Mouse (Mus musculus) neural tube, embryonic 15.5 days (tissue): ENCODE data around the gene Zcchc14. TPM values are rescaled to one million over a fixed set of nuclear protein-coding genes. Genes with fewer than 3 reads are reported as not detected.
A peak's percentile ranks its signal among the peaks of the same experiment; 100 is the strongest.
"Not testable (repeated sequence)": the region's sequence is repeated elsewhere in the genome, so short reads cannot be mapped to it uniquely, and the experiment has no call there.

Source experiments
- ATAC-seq: fragments of 200-750 bp; cut with Nextera tagmentation; 2 replicates; pipeline ENCODE4 v1.8.0; 2017; ENCODE audit warnings: mild to moderate bottlenecking, moderate TSS enrichment, moderate library complexity; ENCODE audit not compliant: low FRiP score
- H3K27ac ChIP-seq: fragments of 300-500 bp; sonication (generic); replicated peaks from 2 replicates; pipeline ENCODE4 v1.5.1; 2015; ENCODE audit warnings: mild to moderate bottlenecking, inconsistent platforms
- H3K27me3 ChIP-seq: fragments of 300-500 bp; sonication (generic); replicated peaks from 2 replicates; pipeline ENCODE4 v1.6.1; 2015; ENCODE audit warnings: inconsistent platforms
- H3K36me3 ChIP-seq: fragments of 300-500 bp; sonication (generic); 2 replicates; pipeline ENCODE4 v1.6.1; 2015; ENCODE audit warnings: inconsistent platforms
- H3K4me1 ChIP-seq: fragments of 300-500 bp; sonication (generic); 2 replicates; pipeline ENCODE4 v1.6.1; 2015; ENCODE audit warnings: inconsistent platforms
- H3K4me2 ChIP-seq: fragments of 300-500 bp; sonication (generic); 2 replicates; pipeline ENCODE4 v1.6.1; 2015; ENCODE audit warnings: inconsistent platforms, mild to moderate bottlenecking, moderate library complexity
- H3K4me3 ChIP-seq: fragments of 300-500 bp; sonication (generic); replicated peaks from 2 replicates; pipeline ENCODE4 v1.5.1; 2015; ENCODE audit warnings: mild to moderate bottlenecking, inconsistent platforms
- H3K9ac ChIP-seq: fragments of 300-500 bp; sonication (generic); replicated peaks from 2 replicates; pipeline ENCODE4 v1.6.1; 2015; ENCODE audit warnings: mild to moderate bottlenecking, inconsistent platforms
- H3K9me3 ChIP-seq: fragments of 300-500 bp; sonication (generic); replicated peaks from 2 replicates; pipeline ENCODE4 v1.6.1; 2016; ENCODE audit warnings: inconsistent platforms
- WGBS: fragments of 180-500 bp; shearing (Covaris S2); methylation state at CpG from one replicate; pipeline ENCODE4 v1.1.7; 2015; ENCODE audit warnings: mixed read lengths; 5-methylcytosine and 5-hydroxymethylcytosine counted together
- polyA plus RNA-seq: library from polyadenylated mRNA; unstranded; fragments of >200 nt; fragmentation: Nextera tagmentation; extraction: Ambion mirVana; gene quantifications from 2 replicates; pipeline ENCODE4 v1.2.1, GENCODE M21; 2015

The Zcchc14 gene
- polyA plus RNA-seq, 1 experiment from 2014 or later = 21.3 TPM

DNA sequence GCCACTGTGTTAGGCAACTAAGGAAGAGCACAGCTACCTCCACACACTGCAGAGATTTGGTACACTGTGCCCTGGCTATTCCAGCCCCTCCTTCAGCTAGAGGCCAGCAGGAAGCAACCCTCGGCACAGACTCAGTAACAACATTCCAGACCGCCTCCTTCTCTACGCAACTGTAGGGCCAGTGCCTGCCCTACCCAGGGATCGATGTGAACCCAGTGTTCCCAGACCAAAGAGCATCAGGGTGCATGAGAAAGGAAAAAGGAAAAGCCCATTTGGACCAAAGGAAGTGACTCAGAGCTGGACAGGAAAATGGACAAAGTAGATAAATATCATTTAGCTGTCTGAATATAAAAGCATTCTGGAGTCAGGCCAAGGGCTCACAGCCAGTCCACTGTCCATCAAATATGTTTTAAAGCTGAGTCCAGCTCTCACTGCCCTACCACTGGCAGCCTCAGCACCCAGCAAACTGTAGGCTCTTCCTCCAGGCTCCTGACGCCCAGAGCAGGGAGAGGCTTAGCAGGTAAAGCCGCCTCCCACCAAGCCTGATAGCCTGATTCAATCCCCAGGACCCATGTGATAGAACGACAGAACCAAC lies 33.2 kb downstream of the Zcchc14 start:
- Histone ChIP-seq H3K27ac (peak overlapping the region; percentile 42), H3K36me3 (peaks cover 7% of the 10 kb centered on the region; the same call in 1 of the 2 replicates), H3K9ac (no peak overlapping the region), H3K9me3 (no peaks in the 10 kb centered on the region), H3K4me3 (no peak overlapping the region), H3K4me2 (no peak overlapping the region), H3K4me1 (peaks cover 64% of the 10 kb centered on the region), H3K27me3 (no peaks in the 10 kb centered on the region)
- ATAC-seq = no peak
- 59% methylated on average over 7 of the region's 7 CpGs for WGBS

DNA sequence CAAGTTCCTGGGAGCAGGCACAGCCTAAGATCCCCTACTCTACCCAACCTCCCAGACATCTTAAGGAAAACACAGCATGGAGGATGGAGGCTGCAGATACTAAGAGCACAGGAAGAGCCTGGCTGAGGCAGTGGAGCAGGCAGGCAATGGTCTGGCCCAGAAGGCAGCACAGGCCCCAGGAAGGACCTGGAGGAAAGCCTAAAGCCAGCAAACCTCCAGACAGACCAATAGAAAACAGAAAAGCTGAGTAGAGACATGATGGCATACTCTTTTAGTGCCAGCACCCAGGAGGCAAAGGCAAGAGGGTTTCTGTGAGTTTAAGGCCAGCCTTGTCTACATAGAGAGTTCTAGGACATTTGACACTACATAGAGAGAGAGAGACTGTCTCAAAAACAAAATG lies 39.3 kb downstream of the Zcchc14 start:
- Histone ChIP-seq H3K4me2 (no peak overlapping the region), H3K4me1 (peaks cover 10% of the 10 kb centered on the region; the same call in 1 of the 2 replicates), H3K4me3 (no peak overlapping the region), H3K9me3 (no peaks in the 10 kb centered on the region), H3K9ac (no peak overlapping the region), H3K36me3 (peaks cover 28% of the 10 kb centered on the region), H3K27me3 (no peaks in the 10 kb centered on the region), H3K27ac (no peak overlapping the region)
- ATAC-seq = no peak

DNA sequence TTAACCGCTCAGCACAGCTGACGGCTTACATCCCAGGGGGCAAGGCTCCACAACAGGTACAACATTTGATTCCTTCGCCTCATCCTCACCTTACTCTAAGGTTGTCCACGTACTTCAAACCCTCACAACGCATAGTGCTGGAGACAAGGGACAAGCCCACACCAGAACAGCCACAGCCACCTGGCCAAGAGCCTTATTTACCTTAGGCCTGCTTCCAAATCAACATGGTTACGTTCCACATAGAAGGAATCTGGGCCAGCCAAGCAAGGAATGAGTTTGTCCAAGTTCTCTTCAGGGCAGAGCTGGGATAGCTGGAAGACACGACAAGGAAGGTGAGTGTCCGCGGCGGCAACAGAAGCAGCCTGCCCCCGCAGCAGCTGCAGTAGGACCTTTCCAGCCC lies 42.8 kb downstream of the Zcchc14 start:
- Histone ChIP-seq H3K4me2 (no peak overlapping the region), H3K4me1 (0 out of 2 replicates have a peak, but pooled peaks cover 2% of the 10 kb centered on the region), H3K9ac (no peak overlapping the region), H3K36me3 (peaks cover 56% of the 10 kb centered on the region), H3K9me3 (no peaks in the 10 kb centered on the region), H3K27me3 (no peaks in the 10 kb centered on the region), H3K4me3 (no peak overlapping the region), H3K27ac (no peak overlapping the region)
- WGBS = 91% methylated on average over 11 of the region's 11 CpGs
- no peak for ATAC-seq

DNA sequence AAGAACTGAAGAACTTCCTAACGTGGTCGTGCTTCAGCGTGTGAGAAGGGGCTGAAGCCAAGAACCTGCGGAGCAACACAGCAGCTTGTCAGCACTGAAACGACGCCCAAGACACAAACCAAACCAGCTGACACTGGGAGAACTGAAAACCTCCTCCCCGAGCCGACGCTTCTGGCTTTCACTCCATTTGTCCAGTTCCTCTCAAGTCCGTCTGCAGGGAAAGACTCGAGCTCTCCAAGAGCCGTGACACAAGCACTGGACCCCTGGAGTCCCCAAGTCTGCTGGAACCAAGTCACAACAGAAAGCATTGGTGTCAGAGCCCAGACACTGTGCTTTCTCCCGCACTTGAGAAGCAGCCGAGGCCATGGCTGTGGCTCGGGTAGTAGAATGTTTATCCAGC lies 43.5 kb downstream of the Zcchc14 start:
- Histone ChIP-seq H3K9ac (no peak overlapping the region), H3K4me1 (no peaks in the 10 kb centered on the region), H3K4me3 (no peak overlapping the region), H3K27me3 (no peaks in the 10 kb centered on the region), H3K4me2 (no peak overlapping the region), H3K9me3 (no peaks in the 10 kb centered on the region), H3K27ac (no peak overlapping the region), H3K36me3 (peaks cover 63% of the 10 kb centered on the region)
- 91% methylated on average over 15 of the region's 15 CpGs for WGBS
- ATAC-seq = no peak

DNA sequence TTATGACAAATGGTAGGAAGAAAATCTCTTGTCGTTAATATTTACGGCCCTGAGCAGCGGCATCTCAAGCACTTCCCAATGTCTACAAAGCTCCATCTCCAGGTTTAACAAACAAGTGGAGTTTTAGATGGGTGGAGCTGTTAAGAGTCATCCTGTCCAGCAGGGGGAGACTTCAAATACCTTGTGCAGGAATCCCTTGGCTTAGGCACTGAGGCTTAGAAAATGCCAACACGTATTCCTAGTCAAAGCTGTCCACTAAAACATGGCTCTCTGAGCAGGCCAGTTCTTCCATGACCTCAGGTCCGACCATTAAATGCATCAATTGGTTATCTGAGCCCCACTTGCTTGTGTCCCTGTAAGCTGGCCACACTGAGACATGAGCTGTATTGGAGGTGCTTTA lies 45.0 kb downstream of the Zcchc14 start:
- Histone ChIP-seq H3K36me3 (peaks cover 76% of the 10 kb centered on the region), H3K4me3 (no peak overlapping the region), H3K27ac (no peak overlapping the region), H3K4me2 (no peak overlapping the region), H3K4me1 (no peaks in the 10 kb centered on the region), H3K9me3 (no peaks in the 10 kb centered on the region), H3K9ac (no peak overlapping the region), H3K27me3 (no peaks in the 10 kb centered on the region)
- WGBS = 88% methylated on average over 5 of the region's 5 CpGs
- no peak for ATAC-seq

DNA sequence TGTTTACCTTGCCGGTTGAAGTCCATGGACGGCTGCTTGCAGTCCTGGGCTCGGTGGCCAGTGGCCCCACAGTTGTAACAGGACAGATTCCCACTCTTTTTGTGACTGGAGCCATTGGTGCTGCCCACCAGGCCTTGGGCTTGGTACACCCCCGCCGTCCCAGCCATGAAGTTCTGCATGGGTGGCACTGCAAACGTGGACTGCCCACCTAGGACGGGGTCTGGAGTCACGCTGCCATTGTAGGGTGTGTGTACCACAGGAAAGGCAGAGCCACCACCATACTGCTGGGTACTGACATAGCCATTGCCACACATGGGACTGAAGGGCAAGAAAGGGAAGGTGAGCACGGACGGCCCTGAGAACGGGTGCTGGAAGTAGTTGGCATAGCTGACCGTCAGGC lies 48.9 kb downstream of the Zcchc14 start:
- H3K27me3 ChIP-seq = no peaks in the 10 kb centered on the region
- no peak overlapping the region for H3K9ac ChIP-seq
- no peak overlapping the region for H3K27ac ChIP-seq
- H3K4me1 ChIP-seq = no peaks in the 10 kb centered on the region
- H3K4me2 ChIP-seq = no peak overlapping the region
- 97% methylated on average over 12 of the region's 12 CpGs for WGBS
- no peak overlapping the region for H3K4me3 ChIP-seq
- H3K36me3 ChIP-seq = peaks cover 87% of the 10 kb centered on the region
- ATAC-seq = no peak
- H3K9me3 ChIP-seq = no peaks in the 10 kb centered on the region

DNA sequence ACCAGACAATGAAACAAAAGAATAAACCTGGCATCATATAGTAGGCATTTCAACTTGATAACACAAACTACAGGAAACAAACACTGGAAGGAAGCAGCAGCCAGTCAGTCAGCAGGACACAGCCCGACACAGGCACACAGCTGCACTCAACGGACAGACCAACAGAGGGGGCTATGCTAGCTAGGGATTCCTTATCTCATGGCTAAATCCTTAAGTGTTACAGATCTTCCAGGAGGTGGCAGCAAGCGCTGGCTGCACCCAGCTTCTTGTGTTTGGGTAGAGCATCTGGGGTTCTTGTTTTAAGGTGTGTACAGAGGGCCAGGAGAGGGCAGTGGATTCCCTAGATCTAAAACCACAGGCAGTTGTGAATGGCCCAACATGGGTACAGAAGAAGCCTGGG lies 49.8 kb downstream of the Zcchc14 start:
- WGBS = 23% methylated on average over 3 of the region's 3 CpGs
- ATAC-seq = no peak
- H3K4me3 ChIP-seq = no peak overlapping the region
- H3K27me3 ChIP-seq = no peaks in the 10 kb centered on the region
- H3K4me2 ChIP-seq = no peak overlapping the region
- H3K27ac ChIP-seq = no peak overlapping the region
- no peaks in the 10 kb centered on the region for H3K4me1 ChIP-seq
- no peaks in the 10 kb centered on the region for H3K9me3 ChIP-seq
- H3K36me3 ChIP-seq = peaks cover 84% of the 10 kb centered on the region
- H3K9ac ChIP-seq = no peak overlapping the region

DNA sequence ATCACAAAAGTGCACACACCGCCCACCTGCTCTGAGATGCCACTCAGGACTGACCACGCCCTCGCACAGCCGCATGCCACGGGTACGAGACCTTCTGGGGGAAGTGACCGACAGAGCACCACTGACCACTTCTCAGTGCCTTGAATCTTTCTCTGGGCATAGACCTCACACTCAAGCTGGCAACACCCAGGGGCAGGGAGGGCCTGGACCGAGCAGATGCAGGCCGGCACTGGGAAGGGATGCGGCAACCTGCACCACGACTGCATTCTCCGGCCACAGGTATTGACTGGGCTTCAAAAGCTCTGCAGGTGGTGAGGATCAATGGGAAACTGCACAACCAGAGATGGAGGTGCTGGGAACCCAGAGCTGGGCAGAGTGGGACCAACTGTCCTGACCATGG lies 50.3 kb downstream of the Zcchc14 start:
- Histone ChIP-seq H3K36me3 (peaks cover 84% of the 10 kb centered on the region), H3K9ac (no peak overlapping the region), H3K27me3 (no peaks in the 10 kb centered on the region), H3K9me3 (no peaks in the 10 kb centered on the region), H3K4me2 (no peak overlapping the region), H3K4me1 (no peaks in the 10 kb centered on the region), H3K27ac (no peak overlapping the region), H3K4me3 (no peak overlapping the region)
- 97% methylated on average over 12 of the region's 12 CpGs for WGBS
- no peak for ATAC-seq

DNA sequence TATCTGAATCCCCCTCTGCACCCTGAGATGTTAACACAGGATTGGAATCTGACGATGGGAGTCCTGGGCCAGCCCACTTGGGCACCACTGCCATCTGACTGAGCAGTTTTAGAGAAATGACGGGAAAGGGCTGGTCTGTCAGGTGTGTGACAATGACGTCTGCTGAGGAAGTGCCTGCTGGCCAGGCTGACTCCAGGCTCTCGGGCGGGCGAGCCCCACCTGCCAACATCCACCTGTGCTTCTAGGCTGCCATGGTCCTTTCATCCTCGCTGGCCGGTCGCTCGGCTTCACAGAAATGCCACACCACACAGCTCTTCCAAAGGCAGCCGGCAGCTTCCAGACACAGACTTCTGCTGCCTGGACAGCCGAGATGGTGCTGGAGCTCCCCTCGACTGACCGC lies 52.9 kb downstream of the Zcchc14 start:
- H3K9me3 ChIP-seq = no peaks in the 10 kb centered on the region
- WGBS = 94% methylated on average over 14 of the region's 14 CpGs
- H3K4me1 ChIP-seq = no peaks in the 10 kb centered on the region
- no peaks in the 10 kb centered on the region for H3K27me3 ChIP-seq
- no peak overlapping the region for H3K4me3 ChIP-seq
- H3K9ac ChIP-seq = no peak overlapping the region
- no peak overlapping the region for H3K27ac ChIP-seq
- H3K36me3 ChIP-seq = peaks cover 76% of the 10 kb centered on the region
- ATAC-seq = no peak
- no peak overlapping the region for H3K4me2 ChIP-seq

DNA sequence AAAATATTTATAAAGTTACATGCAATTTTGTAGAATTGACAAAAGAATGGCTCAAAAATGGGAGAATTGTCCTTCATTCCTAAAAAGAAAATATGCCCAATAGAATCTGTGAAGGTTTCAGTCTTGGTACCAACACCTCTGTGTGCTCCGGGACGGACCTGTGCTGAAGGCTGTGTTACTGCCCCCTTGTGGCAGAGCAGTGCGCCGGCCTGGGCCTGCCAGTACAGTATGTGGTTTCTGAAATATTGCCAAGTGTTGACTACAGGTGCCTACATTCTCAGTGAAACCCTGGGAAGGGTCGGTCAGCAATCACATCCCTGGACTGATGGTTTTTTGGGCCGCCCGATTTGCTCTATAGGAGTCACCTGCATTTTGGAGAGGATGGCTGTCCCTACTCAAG lies 53.8 kb downstream of the Zcchc14 start:
- peaks cover 76% of the 10 kb centered on the region for H3K36me3 ChIP-seq
- H3K27me3 ChIP-seq = no peaks in the 10 kb centered on the region
- H3K4me2 ChIP-seq = no peak overlapping the region
- no peak overlapping the region for H3K27ac ChIP-seq
- ATAC-seq = 0 out of 2 replicates have a peak, but pooled peaks have one; percentile 30
- no peak overlapping the region for H3K9ac ChIP-seq
- H3K4me3 ChIP-seq = no peak overlapping the region
- H3K9me3 ChIP-seq = no peaks in the 10 kb centered on the region
- 36% methylated on average over 7 of the region's 7 CpGs for WGBS
- H3K4me1 ChIP-seq = no peaks in the 10 kb centered on the region

DNA sequence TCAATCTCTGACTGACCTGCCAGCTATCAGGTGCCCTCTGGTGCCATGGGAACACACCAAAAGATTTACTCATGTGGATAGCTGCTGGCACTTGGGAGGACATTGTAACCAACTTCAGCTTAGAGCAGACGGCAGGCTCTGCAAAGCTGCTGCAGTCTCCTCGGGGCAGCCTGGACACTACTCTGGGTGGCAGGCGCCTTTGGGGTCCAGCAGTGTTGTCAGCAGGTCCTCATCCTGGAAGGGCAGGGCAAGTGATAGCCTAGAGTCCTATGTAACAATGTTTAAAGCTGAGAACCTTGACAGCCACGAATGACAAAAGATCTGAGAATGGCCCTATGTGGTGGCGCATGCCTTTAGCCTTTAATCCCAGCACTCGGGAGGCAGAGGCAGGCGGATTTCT lies 54.5 kb downstream of the Zcchc14 start:
- H3K4me2 ChIP-seq = no peak overlapping the region
- no peaks in the 10 kb centered on the region for H3K27me3 ChIP-seq
- peaks cover 72% of the 10 kb centered on the region for H3K36me3 ChIP-seq
- no peak overlapping the region for H3K9ac ChIP-seq
- no peak overlapping the region for H3K27ac ChIP-seq
- H3K4me1 ChIP-seq = peaks cover 4% of the 10 kb centered on the region
- no peaks in the 10 kb centered on the region for H3K9me3 ChIP-seq
- no peak for ATAC-seq
- 98% methylated on average over 7 of the region's 7 CpGs for WGBS
- H3K4me3 ChIP-seq = no peak overlapping the region

DNA sequence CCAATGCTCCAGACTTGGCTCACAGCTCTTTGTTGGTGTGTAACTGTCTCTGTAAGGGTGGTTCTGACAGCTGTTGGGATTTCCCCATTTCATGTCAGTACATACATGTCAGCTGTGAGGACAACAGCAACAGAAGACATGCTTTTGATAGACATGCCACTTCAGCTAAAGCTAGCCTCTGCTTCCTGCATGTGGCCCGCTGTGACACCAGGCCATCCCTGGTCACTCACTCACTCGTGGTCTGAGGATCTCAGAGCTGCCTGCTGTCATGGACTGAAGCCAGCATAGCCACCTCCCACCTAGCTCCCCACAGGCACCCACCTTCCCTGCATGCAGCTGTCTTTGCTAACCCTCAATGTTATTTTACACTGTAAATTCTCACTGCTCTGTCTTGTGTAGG lies 55.2 kb downstream of the Zcchc14 start:
- H3K9ac ChIP-seq, H3K9me3 ChIP-seq, H3K27ac ChIP-seq, H3K27me3 ChIP-seq, H3K4me2 ChIP-seq, H3K4me3 ChIP-seq, H3K4me1 ChIP-seq, ATAC-seq: not testable (repeated sequence)
- 81% methylated on average over 2 of the region's 2 CpGs for WGBS
- peaks cover 65% of the 10 kb centered on the region for H3K36me3 ChIP-seq

DNA sequence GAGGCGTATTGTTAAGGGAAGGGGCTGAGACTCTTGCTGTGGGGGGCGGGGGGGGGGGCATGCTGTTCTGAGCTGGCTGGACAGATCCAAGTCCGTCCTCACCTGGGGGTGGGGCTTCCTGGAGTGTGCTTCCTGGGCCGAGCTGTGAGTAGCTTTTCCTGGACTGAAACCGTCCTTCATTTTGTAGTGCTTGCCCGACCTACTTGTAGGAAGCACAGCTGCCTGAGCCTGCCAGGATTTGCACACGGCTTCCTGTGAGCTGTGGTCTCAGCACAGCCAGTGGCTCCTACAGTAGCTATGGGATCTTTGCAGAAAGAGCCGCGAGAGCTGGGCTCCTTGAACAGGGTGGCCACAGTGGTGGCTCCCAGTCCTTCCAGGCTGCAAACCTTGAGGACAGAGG lies 58.7 kb downstream of the Zcchc14 start:
- Histone ChIP-seq H3K36me3 (peaks cover 36% of the 10 kb centered on the region), H3K27ac (no peak overlapping the region), H3K4me3 (no peak overlapping the region), H3K4me2 (no peak overlapping the region), H3K9me3 (no peaks in the 10 kb centered on the region), H3K4me1 (peaks cover 33% of the 10 kb centered on the region), H3K27me3 (no peaks in the 10 kb centered on the region), H3K9ac (no peak overlapping the region)
- ATAC-seq = no peak
- WGBS = 83% methylated on average over 9 of the region's 9 CpGs
